Mouse (Mus musculus): Measurements from ENCODE around the gene Tbxas1. TPM values are rescaled to one million over a fixed set of nuclear protein-coding genes. Genes with fewer than 3 reads are reported as not detected.
A peak's percentile ranks its signal among the peaks of the same experiment; 100 is the strongest.

The Tbxas1 gene
- polyA plus RNA-seq, 1 experiment from 2014 or later = 1.0 TPM

DNA sequence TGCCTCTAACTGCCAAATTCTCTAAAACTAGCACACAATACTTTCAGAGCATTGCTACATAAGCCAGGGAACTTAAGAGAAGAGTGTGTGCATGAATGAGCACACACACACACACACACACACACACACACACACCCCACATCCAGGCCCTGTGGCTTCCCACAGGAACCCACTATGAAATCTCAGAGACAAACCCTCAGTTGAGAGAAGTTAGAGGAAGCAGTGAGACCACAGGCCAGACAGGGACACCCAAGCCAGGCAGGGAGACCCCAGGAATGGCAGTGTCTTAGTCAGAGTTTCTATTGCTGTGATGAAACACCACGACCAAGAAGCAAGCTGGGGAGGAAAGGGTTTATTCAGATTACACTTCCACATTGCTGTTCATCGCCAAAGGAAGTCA lies 188.3 kb downstream of the Tbxas1 start:
- Histone ChIP-seq H3K9me3 (replicated peaks; ENCODE audit: control insufficient read depth, low read length) (no peaks in the 10 kb centered on the region), H3K9ac (replicated peaks; ENCODE audit: low read length) (no peak overlapping the region), H3K27me3 (ENCODE audit: control insufficient read depth, insufficient read depth, low read length) (no peaks in the 10 kb centered on the region), H3K27ac (replicated peaks; ENCODE audit: low read depth, low read length) (no peak overlapping the region), H3K4me3 (ENCODE audit: low read depth, low read length) (no peak overlapping the region), H3K4me2 (ENCODE audit: low read depth, low read length) (no peak overlapping the region), H3K36me3 (replicated peaks; ENCODE audit: control insufficient read depth, insufficient read depth, low read depth, low read length) (no peaks in the 10 kb centered on the region), H3K4me1 (ENCODE audit: control insufficient read depth, insufficient read depth, low read length) (no peaks in the 10 kb centered on the region)
- ATAC-seq (replicated peaks; ENCODE audit: insufficient number of reproducible peaks, low FRiP score, low TSS enrichment, low read depth) = no peak
- WGBS = 56% methylated on average over 2 of the region's 2 CpGs
- no peak for DNase-seq (ENCODE audit: low spot score)

DNA sequence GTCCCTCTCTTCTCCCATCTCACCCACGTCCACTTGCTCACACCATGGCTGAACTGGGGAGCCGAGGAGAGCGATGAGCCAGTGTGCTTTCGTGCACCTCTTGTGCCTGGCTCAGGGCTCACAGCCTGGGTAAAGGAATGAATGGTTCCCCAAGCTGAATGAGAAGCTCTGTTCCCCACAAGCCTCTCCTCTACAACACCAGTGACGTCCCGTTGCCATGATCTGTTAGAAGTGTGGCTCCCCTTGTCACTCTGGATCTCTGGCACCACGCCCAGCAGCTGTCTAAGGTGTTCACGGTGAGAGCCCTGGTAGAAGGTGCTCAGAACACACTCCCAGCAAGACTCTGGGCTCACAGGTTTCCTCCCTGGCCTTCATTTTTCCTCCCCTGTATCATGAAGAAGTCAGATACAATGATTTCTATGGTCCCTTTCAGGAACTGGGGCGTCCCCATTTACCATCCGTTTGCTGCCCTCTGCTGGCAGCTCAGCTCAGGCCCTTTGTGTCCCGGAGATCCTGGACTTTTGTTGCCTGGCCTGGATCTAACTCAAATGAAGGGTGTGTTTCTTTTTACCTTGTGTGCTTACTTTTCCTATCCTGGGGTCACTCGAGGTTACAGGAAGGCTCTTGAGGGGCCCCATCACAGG lies 191.9 kb downstream of the Tbxas1 start:
- 48% methylated on average over 12 of the region's 12 CpGs for WGBS
- peak; percentile 92 for DNase-seq (ENCODE audit: low spot score)
- Histone ChIP-seq H3K27ac (replicated peaks; ENCODE audit: low read depth, low read length) (no peak overlapping the region), H3K36me3 (replicated peaks; ENCODE audit: control insufficient read depth, insufficient read depth, low read depth, low read length) (no peaks in the 10 kb centered on the region), H3K4me2 (ENCODE audit: low read depth, low read length) (no peak overlapping the region), H3K9ac (replicated peaks; ENCODE audit: low read length) (no peak overlapping the region), H3K4me3 (ENCODE audit: low read depth, low read length) (no peak overlapping the region), H3K9me3 (replicated peaks; ENCODE audit: control insufficient read depth, low read length) (no peaks in the 10 kb centered on the region), H3K4me1 (ENCODE audit: control insufficient read depth, insufficient read depth, low read length) (no peaks in the 10 kb centered on the region), H3K27me3 (ENCODE audit: control insufficient read depth, insufficient read depth, low read length) (no peaks in the 10 kb centered on the region)
- ATAC-seq (replicated peaks; ENCODE audit: insufficient number of reproducible peaks, low FRiP score, low TSS enrichment, low read depth) = peak; percentile 45; the same call in 1 of the 2 replicates

DNA sequence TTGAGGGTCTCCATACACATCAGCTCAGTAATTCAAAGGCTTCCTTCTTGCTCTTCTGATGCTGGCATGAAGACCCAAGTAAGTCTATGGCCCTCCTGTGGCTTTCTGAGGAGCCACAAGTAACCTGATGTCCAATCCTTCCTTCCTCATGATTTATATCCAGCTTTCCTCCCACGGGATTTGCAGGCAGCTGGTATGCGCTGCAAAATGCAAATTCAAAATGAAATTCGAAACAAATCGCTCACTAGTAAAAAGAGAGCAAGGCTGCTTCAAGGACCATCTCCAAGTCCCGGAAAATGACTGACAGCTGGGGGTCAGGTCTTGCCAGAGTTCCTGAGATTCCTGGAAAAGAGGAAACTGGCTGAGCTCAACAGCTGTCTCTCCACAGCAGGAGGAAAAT lies 197.5 kb downstream of the Tbxas1 start:
- Histone ChIP-seq H3K9ac (replicated peaks; ENCODE audit: low read length) (no peak overlapping the region), H3K27me3 (ENCODE audit: control insufficient read depth, insufficient read depth, low read length) (no peaks in the 10 kb centered on the region), H3K4me2 (ENCODE audit: low read depth, low read length) (no peak overlapping the region), H3K4me1 (ENCODE audit: control insufficient read depth, insufficient read depth, low read length) (peaks cover 2% of the 10 kb centered on the region; the same call in 1 of the 2 replicates), H3K27ac (replicated peaks; ENCODE audit: low read depth, low read length) (no peak overlapping the region), H3K4me3 (ENCODE audit: low read depth, low read length) (no peak overlapping the region), H3K9me3 (replicated peaks; ENCODE audit: control insufficient read depth, low read length) (no peaks in the 10 kb centered on the region), H3K36me3 (replicated peaks; ENCODE audit: control insufficient read depth, insufficient read depth, low read depth, low read length) (no peaks in the 10 kb centered on the region)
- 40% methylated on average over 5 of the region's 5 CpGs for WGBS
- peak; percentile 34 for DNase-seq (ENCODE audit: low spot score)
- ATAC-seq (replicated peaks; ENCODE audit: insufficient number of reproducible peaks, low FRiP score, low TSS enrichment, low read depth) = no peak

DNA sequence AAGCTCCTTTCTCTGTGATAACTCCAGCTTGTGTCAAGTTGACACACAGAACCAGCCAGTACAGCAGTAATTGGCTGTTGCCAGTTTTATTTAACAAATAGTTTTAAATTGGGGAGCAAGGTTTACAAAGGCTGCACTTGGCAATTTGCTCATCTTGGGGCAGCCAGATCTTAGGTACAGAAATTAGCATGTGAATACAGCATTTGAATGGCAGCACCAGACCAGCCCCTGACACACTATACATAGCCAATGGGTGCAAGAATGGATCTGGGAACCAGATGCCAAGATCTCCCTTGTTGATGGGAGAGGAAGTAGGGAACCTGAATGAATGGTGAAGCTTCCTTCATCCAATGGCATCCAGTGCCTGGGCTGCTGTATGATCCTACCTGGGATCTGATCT lies 199.0 kb downstream of the Tbxas1 start:
- no peaks in the 10 kb centered on the region for H3K27me3 ChIP-seq (ENCODE audit: control insufficient read depth, insufficient read depth, low read length)
- no peak overlapping the region for H3K4me3 ChIP-seq (ENCODE audit: low read depth, low read length)
- ATAC-seq (replicated peaks; ENCODE audit: insufficient number of reproducible peaks, low FRiP score, low TSS enrichment, low read depth) (no peak), DNase-seq (ENCODE audit: low spot score) (no peak)
- no peak overlapping the region for H3K9ac ChIP-seq (replicated peaks; ENCODE audit: low read length)
- no peak overlapping the region for H3K27ac ChIP-seq (replicated peaks; ENCODE audit: low read depth, low read length)
- H3K4me2 ChIP-seq (ENCODE audit: low read depth, low read length) = no peak overlapping the region
- peaks cover 2% of the 10 kb centered on the region; the same call in 1 of the 2 replicates for H3K4me1 ChIP-seq (ENCODE audit: control insufficient read depth, insufficient read depth, low read length)
- H3K36me3 ChIP-seq (replicated peaks; ENCODE audit: control insufficient read depth, insufficient read depth, low read depth, low read length) = no peaks in the 10 kb centered on the region
- H3K9me3 ChIP-seq (replicated peaks; ENCODE audit: control insufficient read depth, low read length) = no peaks in the 10 kb centered on the region

DNA sequence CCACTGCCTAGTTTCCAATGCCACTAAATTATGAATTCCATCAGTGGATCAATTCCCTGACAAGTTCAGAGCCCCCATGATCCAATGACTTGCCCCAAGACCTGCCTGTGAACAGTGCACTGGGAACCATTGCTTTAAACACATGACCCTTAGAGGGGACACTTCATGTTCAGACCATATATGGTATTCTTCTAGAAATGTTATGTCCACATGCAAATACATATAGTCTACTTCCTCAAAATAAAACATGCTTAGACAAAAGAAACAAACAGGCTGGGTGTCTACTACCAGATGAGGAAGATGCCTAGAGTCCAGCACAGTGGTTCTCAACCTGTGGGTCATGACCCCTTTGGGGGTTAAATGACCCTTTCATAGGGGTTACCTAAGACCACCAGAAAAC lies 201.3 kb downstream of the Tbxas1 start:
- Histone ChIP-seq H3K4me3 (ENCODE audit: low read depth, low read length) (no peak overlapping the region), H3K27me3 (ENCODE audit: control insufficient read depth, insufficient read depth, low read length) (no peaks in the 10 kb centered on the region), H3K27ac (replicated peaks; ENCODE audit: low read depth, low read length) (no peak overlapping the region), H3K9me3 (replicated peaks; ENCODE audit: control insufficient read depth, low read length) (no peaks in the 10 kb centered on the region), H3K4me1 (ENCODE audit: control insufficient read depth, insufficient read depth, low read length) (peaks cover 2% of the 10 kb centered on the region; the same call in 1 of the 2 replicates), H3K4me2 (ENCODE audit: low read depth, low read length) (no peak overlapping the region), H3K36me3 (replicated peaks; ENCODE audit: control insufficient read depth, insufficient read depth, low read depth, low read length) (no peaks in the 10 kb centered on the region), H3K9ac (replicated peaks; ENCODE audit: low read length) (no peak overlapping the region)
- DNase-seq (ENCODE audit: low spot score) (no peak), ATAC-seq (replicated peaks; ENCODE audit: insufficient number of reproducible peaks, low FRiP score, low TSS enrichment, low read depth) (no peak)

DNA sequence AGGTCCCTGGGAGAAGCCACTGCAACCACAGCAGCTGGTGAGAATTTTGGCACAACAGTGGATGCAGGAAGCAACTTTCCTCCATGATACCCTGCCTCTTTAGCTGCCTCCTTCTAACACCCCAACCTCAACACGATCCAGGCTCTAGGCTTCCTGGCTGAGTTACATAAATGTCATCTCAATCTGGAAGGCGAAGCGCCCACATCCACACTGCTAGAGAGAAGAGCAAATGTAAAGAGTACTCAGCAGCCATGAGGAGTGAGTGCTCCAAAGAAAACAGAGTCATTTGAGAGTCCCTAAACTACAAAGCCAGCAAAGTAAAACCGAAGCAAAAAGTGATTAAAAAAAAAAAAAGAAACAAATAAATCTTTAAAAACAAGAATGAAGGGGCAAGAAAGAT lies 229.4 kb downstream of the Tbxas1 start:
- ATAC-seq (replicated peaks; ENCODE audit: insufficient number of reproducible peaks, low FRiP score, low TSS enrichment, low read depth) = no peak
- no peak overlapping the region for H3K27ac ChIP-seq (replicated peaks; ENCODE audit: low read depth, low read length)
- H3K9me3 ChIP-seq (replicated peaks; ENCODE audit: control insufficient read depth, low read length) = no peaks in the 10 kb centered on the region
- no peaks in the 10 kb centered on the region for H3K4me1 ChIP-seq (ENCODE audit: control insufficient read depth, insufficient read depth, low read length)
- 84% methylated on average over 4 of the region's 4 CpGs for WGBS
- H3K4me3 ChIP-seq (ENCODE audit: low read depth, low read length) = no peak overlapping the region
- no peak overlapping the region for H3K4me2 ChIP-seq (ENCODE audit: low read depth, low read length)
- DNase-seq (ENCODE audit: low spot score) = no peak
- H3K36me3 ChIP-seq (replicated peaks; ENCODE audit: control insufficient read depth, insufficient read depth, low read depth, low read length) = no peaks in the 10 kb centered on the region
- H3K9ac ChIP-seq (replicated peaks; ENCODE audit: low read length) = no peak overlapping the region
- no peaks in the 10 kb centered on the region for H3K27me3 ChIP-seq (ENCODE audit: control insufficient read depth, insufficient read depth, low read length)

DNA sequence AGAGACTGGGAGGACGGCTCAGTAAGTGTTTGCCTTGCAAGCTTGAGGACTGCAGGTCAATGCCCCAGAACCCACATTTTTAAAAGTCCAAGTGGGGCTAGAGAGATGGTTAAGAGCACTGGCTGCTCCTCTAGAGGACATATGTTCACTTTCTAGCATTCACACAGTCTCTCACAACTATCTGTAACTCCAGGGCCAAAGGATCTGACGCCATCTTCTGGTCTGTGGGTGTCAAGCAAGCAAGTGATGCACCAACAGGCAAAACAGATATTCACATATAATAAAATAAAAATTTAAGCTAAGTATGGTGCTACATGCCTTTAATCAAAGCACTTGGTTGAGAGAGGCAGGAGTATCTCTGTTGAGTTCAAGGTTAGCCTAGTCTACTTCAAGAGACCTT lies 231.6 kb downstream of the Tbxas1 start:
- Histone ChIP-seq H3K4me1 (ENCODE audit: control insufficient read depth, insufficient read depth, low read length) (no peaks in the 10 kb centered on the region), H3K4me3 (ENCODE audit: low read depth, low read length) (no peak overlapping the region), H3K9ac (replicated peaks; ENCODE audit: low read length) (no peak overlapping the region), H3K4me2 (ENCODE audit: low read depth, low read length) (no peak overlapping the region), H3K27ac (replicated peaks; ENCODE audit: low read depth, low read length) (no peak overlapping the region), H3K36me3 (replicated peaks; ENCODE audit: control insufficient read depth, insufficient read depth, low read depth, low read length) (no peaks in the 10 kb centered on the region), H3K9me3 (replicated peaks; ENCODE audit: control insufficient read depth, low read length) (no peaks in the 10 kb centered on the region), H3K27me3 (ENCODE audit: control insufficient read depth, insufficient read depth, low read length) (no peaks in the 10 kb centered on the region)
- DNase-seq (ENCODE audit: low spot score) = no peak
- ATAC-seq (replicated peaks; ENCODE audit: insufficient number of reproducible peaks, low FRiP score, low TSS enrichment, low read depth) = no peak
- 51% methylated on average over 2 of the region's 2 CpGs for whole genome bisulfite sequencing

DNA sequence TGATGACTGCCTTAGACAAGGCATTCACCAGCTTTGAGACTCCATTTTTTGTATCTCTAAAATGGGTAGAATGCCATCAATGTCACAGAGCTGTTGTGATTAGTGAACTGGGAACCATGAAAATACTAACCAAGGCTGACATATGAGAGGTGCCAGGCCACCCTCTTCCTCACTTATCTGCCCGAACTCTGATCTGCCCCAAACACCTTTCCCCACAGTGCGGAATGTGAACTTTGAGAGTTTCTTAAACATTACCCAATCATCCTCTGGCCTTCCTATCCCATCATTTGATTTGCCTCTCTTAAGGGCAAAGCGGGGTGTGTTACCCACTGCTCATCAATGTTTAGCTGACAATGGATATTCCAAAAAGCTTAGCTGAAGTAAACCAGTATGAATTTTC lies 237.5 kb downstream of the Tbxas1 start:
- H3K4me1 ChIP-seq (ENCODE audit: control insufficient read depth, insufficient read depth, low read length) = no peaks in the 10 kb centered on the region
- DNase-seq (ENCODE audit: low spot score) = no peak
- no peaks in the 10 kb centered on the region for H3K36me3 ChIP-seq (replicated peaks; ENCODE audit: control insufficient read depth, insufficient read depth, low read depth, low read length)
- ATAC-seq (replicated peaks; ENCODE audit: insufficient number of reproducible peaks, low FRiP score, low TSS enrichment, low read depth) = no peak
- no peak overlapping the region for H3K4me2 ChIP-seq (ENCODE audit: low read depth, low read length)
- no peak overlapping the region for H3K9ac ChIP-seq (replicated peaks; ENCODE audit: low read length)
- peaks cover 18% of the 10 kb centered on the region for H3K27me3 ChIP-seq (ENCODE audit: control insufficient read depth, insufficient read depth, low read length)
- 92% methylated on average over 3 of the region's 3 CpGs for WGBS
- H3K9me3 ChIP-seq (replicated peaks; ENCODE audit: control insufficient read depth, low read length) = no peaks in the 10 kb centered on the region
- H3K4me3 ChIP-seq (ENCODE audit: low read depth, low read length) = no peak overlapping the region
- no peak overlapping the region for H3K27ac ChIP-seq (replicated peaks; ENCODE audit: low read depth, low read length)

All from embryonic facial prominence, embryonic 11.5 days (tissue).